ENCODE assay signal across 12 mouse cellular contexts in genomic region chr15:80920346-80920745, GRCm38 (mm10).
"Had no signal": no experiment of that assay in that cellular context is flagged by ENCODE, and none has a peak within 500 bp of the region (broad histone marks: within the 10 kb centered on the region; RNA-seq: fewer than 3 reads in every experiment).

No protein-coding gene starts in this region.

- DNase-seq: left cerebral cortex, postnatal 4 days; liver; liver, embryonic 13.5 days; liver, postnatal 0 days; lung, adult 18-20 months; lung, adult 2 months; lung, embryonic 14.5 days; lung, postnatal 10 days; lung, postnatal 14 days; lung, postnatal 36 days; lung, postnatal 4 days; midbrain, embryonic 14.5 days had no signal
